Mouse (Mus musculus) neural tube, embryonic 11.5 days (tissue): ENCODE results near the gene Osbpl11. TPM values are rescaled to one million over a fixed set of nuclear protein-coding genes. Genes with fewer than 3 reads are reported as not detected.

Experiments
- ATAC-seq: fragments of 200-750 bp; cut with Nextera tagmentation; 2 replicates; pipeline ENCODE4 v1.8.0; 2017; ENCODE audit warnings: moderate number of reproducible peaks, mild to moderate bottlenecking, moderate TSS enrichment, moderate library complexity; ENCODE audit not compliant: insufficient read depth, low FRiP score, low TSS enrichment
- DNase-seq: peaks from one replicate; pipeline ENCODE4 v3.0.0-alpha.2; 2015; ENCODE audit warnings: low spot score
- H3K27ac ChIP-seq: fragments of 300-500 bp; sonication (generic); 2 replicates; pipeline ENCODE4 v1.5.1; 2014; ENCODE audit warnings: low read depth, mild to moderate bottlenecking, low read length
- H3K27me3 ChIP-seq: fragments of 300-500 bp; sonication (generic); 2 replicates; pipeline ENCODE4 v1.6.1; 2014; ENCODE audit warnings: mild to moderate bottlenecking, low read length, mixed read lengths; ENCODE audit not compliant: control insufficient read depth, insufficient read depth
- H3K36me3 ChIP-seq: fragments of 300-500 bp; sonication (generic); 2 replicates; pipeline ENCODE4 v1.6.1; 2014; ENCODE audit warnings: mild to moderate bottlenecking, low read length, moderate library complexity, mixed read lengths; ENCODE audit not compliant: control insufficient read depth, insufficient read depth
- H3K4me1 ChIP-seq: fragments of 300-500 bp; sonication (generic); 2 replicates; pipeline ENCODE4 v1.6.1; 2014; ENCODE audit warnings: low read length, mixed read lengths; ENCODE audit not compliant: control insufficient read depth, insufficient read depth
- H3K4me2 ChIP-seq: fragments of 300-500 bp; sonication (generic); 2 replicates; pipeline ENCODE4 v1.6.1; 2014; ENCODE audit warnings: low read depth, mild to moderate bottlenecking, moderate library complexity
- H3K4me3 ChIP-seq: fragments of 300-500 bp; sonication (generic); 2 replicates; pipeline ENCODE4 v1.5.1; 2014; ENCODE audit warnings: low read depth, low read length
- H3K9ac ChIP-seq: fragments of 300-500 bp; sonication (generic); 2 replicates; pipeline ENCODE4 v1.6.1; 2014; ENCODE audit warnings: mild to moderate bottlenecking, low read length
- H3K9me3 ChIP-seq: fragments of 300-500 bp; sonication (generic); 2 replicates; pipeline ENCODE4 v1.6.1; 2016; ENCODE audit warnings: low read length; ENCODE audit not compliant: control insufficient read depth
- WGBS: fragments of 180-500 bp; shearing (Covaris S2); extraction: QIAGEN DNeasy Blood & Tissue Kit; methylation state at CpG from one replicate; pipeline ENCODE4 v1.1.7; 2014; 5-methylcytosine and 5-hydroxymethylcytosine counted together
- polyA plus RNA-seq: library from polyadenylated mRNA; unstranded; fragments of >200 nt; fragmentation: Nextera tagmentation; extraction: Ambion mirVana; gene quantifications from 2 replicates; pipeline ENCODE4 v1.2.1, GENCODE M21; 2014

The Osbpl11 gene
- polyA plus RNA-seq, 1 experiment from 2014 or later = 30.3 TPM

DNA sequence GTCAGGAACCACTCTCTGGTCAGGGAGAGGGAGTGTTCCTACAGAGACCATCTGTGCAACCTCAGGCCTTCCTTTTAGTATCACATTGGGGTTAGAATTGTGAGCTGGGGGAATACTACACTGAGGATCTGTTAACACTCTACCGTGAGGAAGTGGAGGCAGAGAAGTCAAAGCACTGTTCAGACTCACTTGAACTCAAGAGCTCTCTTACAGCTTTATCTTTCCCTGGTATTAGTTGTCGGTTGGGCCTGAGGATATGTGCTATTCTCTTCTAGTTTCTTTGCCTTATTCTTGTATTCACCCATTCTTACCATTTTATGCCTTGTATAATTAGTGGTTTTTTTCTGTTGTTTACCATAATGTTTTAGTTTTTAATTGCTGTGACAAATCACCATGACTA lies 73.7 kb downstream of the Osbpl11 start:
- H3K4me1 ChIP-seq = no peaks in the 10 kb centered on the region
- no peak overlapping the region for H3K27ac ChIP-seq
- H3K4me3 ChIP-seq = no peak overlapping the region
- ATAC-seq (no peak), DNase-seq (no peak)
- H3K4me2 ChIP-seq = no peak overlapping the region
- no peaks in the 10 kb centered on the region for H3K36me3 ChIP-seq
- no peaks in the 10 kb centered on the region for H3K9me3 ChIP-seq
- no peak overlapping the region for H3K9ac ChIP-seq
- 92% methylated on average over 2 of the region's 2 CpGs for WGBS
- no peaks in the 10 kb centered on the region for H3K27me3 ChIP-seq

DNA sequence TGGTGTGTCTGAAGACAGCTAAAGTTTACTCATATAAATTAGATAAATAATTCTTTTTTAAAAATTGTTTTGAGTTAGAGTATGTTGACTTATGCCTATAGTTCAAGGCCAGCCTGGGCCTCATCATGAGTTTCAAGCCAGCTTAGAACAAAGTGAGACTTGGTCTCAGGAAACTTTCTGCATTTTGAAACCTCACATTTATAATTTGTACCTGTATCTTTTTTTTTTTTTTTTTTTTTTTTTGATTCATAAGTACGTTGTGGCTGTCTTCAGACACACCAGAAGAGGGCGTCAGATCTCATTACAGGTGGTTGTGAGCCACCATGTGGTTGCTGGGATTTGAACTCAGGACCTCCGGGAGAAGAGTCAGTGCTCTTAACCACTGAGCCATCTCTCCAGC lies 75.0 kb downstream of the Osbpl11 start:
- H3K36me3 ChIP-seq = 0 out of 2 replicates have a peak, but pooled peaks cover 2% of the 10 kb centered on the region
- no peak overlapping the region for H3K4me2 ChIP-seq
- no peaks in the 10 kb centered on the region for H3K9me3 ChIP-seq
- H3K9ac ChIP-seq = no peak overlapping the region
- no peak overlapping the region for H3K4me3 ChIP-seq
- H3K4me1 ChIP-seq = no peaks in the 10 kb centered on the region
- DNase-seq = no peak
- no peaks in the 10 kb centered on the region for H3K27me3 ChIP-seq
- no peak for ATAC-seq
- WGBS = 91% methylated on average over 3 of the region's 3 CpGs
- H3K27ac ChIP-seq = no peak overlapping the region

DNA sequence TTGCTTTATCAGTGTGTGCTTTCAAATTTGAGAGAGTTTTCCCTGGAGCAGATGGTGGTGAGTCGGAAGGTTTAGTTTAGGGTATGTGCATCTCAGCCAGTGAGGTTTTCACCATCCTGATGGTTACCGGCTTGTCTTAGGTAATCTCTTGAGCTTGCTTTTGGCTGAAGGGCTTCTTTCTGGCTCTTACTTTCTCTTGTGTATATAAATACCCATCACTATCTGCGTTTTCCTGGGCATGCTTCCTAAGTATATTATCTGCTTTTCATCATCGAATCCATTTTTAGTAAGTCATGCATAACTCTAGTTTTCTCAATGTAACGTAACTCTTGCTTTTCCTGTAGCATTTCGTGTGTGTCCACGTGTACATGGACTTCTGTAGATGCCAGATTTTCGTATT lies 76.0 kb downstream of the Osbpl11 start:
- H3K27me3 ChIP-seq = no peaks in the 10 kb centered on the region
- H3K4me2 ChIP-seq = no peak overlapping the region
- peaks cover 2% of the 10 kb centered on the region; the same call in 1 of the 2 replicates for H3K36me3 ChIP-seq
- no peaks in the 10 kb centered on the region for H3K4me1 ChIP-seq
- H3K27ac ChIP-seq = no peak overlapping the region
- 94% methylated on average over 8 of the region's 8 CpGs for WGBS
- no peaks in the 10 kb centered on the region for H3K9me3 ChIP-seq
- H3K9ac ChIP-seq = no peak overlapping the region
- ATAC-seq = no peak
- DNase-seq = no peak
- H3K4me3 ChIP-seq = no peak overlapping the region

DNA sequence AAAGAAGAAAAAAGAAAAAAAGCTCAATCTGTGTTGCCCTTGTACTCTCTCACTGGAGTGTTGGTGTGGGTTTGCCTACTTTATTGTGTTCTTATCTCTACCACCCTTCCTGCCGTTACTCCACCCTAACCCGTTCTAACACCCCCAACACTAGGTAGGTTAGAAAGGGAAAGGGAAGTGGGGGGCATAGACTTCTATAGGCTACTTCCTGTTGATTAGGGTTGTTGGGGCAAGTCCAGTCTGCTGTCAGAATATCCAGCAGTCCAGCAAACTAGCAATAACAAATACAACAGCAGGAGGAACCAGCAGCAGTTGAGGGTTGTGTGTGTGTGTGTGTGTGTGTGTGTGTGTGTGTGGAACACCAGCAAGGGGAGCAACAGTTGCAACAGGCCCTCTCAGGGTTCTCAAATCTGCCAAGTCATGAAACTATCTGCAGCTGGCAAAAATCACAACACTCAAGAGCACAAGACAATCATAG lies 76.8 kb downstream of the Osbpl11 start:
- no peak overlapping the region for H3K27ac ChIP-seq
- ATAC-seq (no peak), DNase-seq (no peak)
- H3K36me3 ChIP-seq = peaks cover 2% of the 10 kb centered on the region; the same call in 1 of the 2 replicates
- no peak overlapping the region for H3K9ac ChIP-seq
- no peak overlapping the region for H3K4me3 ChIP-seq
- H3K4me2 ChIP-seq = no peak overlapping the region
- no peaks in the 10 kb centered on the region for H3K4me1 ChIP-seq
- H3K9me3 ChIP-seq = no peaks in the 10 kb centered on the region
- no peaks in the 10 kb centered on the region for H3K27me3 ChIP-seq
- 93% methylated on average over 2 of the region's 2 CpGs for WGBS

DNA sequence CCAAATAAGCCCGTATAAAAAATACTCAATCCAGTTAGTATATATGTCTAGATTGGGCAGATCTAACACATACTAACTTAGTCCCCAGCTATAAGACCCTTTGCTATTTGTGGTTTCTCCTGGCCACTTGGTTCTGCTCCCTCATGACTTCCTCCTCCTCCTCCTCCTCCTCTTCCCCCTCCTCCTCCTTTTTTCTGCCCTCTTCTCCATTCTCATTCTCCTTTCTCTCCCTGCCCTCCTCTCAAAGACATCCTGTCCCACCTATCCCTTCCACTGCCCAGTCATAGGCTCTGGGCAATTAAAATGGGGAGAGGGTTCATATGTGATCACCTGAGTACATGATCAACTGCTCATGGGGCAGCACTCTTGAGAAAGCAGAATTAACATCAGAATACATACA lies 77.2 kb downstream of the Osbpl11 start:
- 93% methylated on average over 1 of the region's 1 CpGs for WGBS

DNA sequence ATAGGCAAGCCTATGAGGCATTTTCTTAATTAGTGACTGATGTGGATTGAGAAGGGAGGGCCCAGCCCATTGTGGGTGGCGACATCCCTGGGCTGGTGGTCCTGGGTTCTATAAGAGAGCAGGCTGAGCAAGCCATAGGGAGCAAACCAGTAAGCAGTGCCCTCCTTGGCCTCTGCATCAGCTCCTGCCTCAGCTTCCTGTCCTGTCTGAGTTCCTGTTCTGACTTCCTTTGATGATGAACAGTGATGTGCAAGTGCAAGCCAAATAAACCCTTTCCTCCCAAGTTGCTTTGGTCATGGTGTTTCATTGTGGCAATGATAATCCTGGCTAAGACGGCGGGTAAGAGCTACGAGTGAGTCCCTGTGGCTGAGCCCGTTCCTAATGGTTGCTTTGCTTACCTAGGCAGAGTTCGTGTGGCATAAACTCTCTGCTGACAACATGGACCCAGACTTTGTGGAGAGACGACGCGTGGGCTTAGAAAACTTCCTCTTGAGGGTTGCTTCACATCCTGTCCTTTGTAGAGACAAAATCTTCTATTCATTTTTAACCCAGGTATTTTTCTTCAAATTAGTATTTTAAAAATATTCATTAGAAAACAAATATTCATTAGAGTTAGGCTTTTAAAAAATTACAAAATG lies 82.9 kb downstream of the Osbpl11 start:
- Histone ChIP-seq H3K9ac (no peak overlapping the region), H3K9me3 (no peaks in the 10 kb centered on the region), H3K4me2 (no peak overlapping the region), H3K4me1 (no peaks in the 10 kb centered on the region), H3K27ac (no peak overlapping the region), H3K36me3 (peaks cover 6% of the 10 kb centered on the region; the same call in 1 of the 2 replicates), H3K27me3 (no peaks in the 10 kb centered on the region), H3K4me3 (no peak overlapping the region)
- WGBS = 94% methylated on average over 9 of the region's 9 CpGs
- DNase-seq = no peak
- ATAC-seq = no peak

More for the DNA sequence above, 77.2 kb downstream of the Osbpl11 start:
- H3K4me1 ChIP-seq = no peaks in the 10 kb centered on the region
- no peak overlapping the region for H3K4me3 ChIP-seq
- H3K4me2 ChIP-seq = no peak overlapping the region
- no peak for DNase-seq
- no peaks in the 10 kb centered on the region for H3K9me3 ChIP-seq
- H3K36me3 ChIP-seq = peaks cover 2% of the 10 kb centered on the region; the same call in 1 of the 2 replicates
- H3K9ac ChIP-seq = no peak overlapping the region
- no peak for ATAC-seq
- H3K27me3 ChIP-seq = no peaks in the 10 kb centered on the region
- no peak overlapping the region for H3K27ac ChIP-seq

DNA sequence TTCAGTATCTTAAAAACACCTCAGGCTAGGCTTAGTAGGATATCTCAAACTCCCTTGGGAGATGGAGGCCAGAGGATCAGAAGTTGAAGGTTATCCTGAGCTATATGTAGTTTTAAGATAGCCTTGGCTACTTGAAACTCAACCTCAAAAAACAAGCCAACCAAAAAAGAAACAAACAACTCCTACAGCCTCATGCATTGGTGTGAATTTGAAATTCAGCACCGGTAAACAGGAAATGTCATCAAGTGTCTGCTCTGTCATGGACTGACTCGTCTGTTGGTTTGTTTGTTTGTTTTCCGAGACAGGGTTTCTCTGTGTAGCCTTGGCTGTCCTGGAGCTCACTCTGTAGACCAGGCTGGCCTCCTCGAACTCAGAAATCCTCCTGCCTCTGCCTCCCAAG lies 87.0 kb downstream of the Osbpl11 start:
- no peak overlapping the region for H3K4me2 ChIP-seq
- H3K4me1 ChIP-seq = no peaks in the 10 kb centered on the region
- 89% methylated on average over 4 of the region's 4 CpGs for WGBS
- H3K4me3 ChIP-seq = no peak overlapping the region
- H3K27me3 ChIP-seq = no peaks in the 10 kb centered on the region
- no peak for ATAC-seq
- DNase-seq = no peak
- no peak overlapping the region for H3K9ac ChIP-seq
- H3K36me3 ChIP-seq = peaks cover 4% of the 10 kb centered on the region; the same call in 1 of the 2 replicates
- no peaks in the 10 kb centered on the region for H3K9me3 ChIP-seq
- H3K27ac ChIP-seq = no peak overlapping the region

DNA sequence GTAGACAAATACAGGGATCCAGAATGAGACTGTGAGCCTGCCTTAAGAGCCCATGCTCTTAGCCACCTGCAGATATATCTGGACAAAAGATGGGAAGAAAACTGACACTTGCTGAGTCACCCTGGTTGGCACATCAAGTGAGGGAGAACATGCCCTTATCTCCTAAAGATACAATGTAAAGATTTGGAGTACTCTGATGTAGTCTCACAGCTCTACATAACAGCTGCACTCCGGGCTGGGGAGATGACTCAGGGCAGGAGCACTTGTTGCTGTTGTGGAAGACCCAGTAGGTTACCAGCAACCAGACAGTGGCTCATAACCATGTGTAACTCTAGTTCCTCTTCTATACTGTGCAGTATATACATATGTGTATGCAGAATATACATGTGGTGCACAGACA lies 98.2 kb downstream of the Osbpl11 start:
- Histone ChIP-seq H3K4me2 (no peak overlapping the region), H3K4me1 (no peaks in the 10 kb centered on the region), H3K9ac (no peak overlapping the region), H3K36me3 (peaks cover under 1% of the 10 kb centered on the region; the same call in 1 of the 2 replicates), H3K27ac (no peak overlapping the region), H3K4me3 (no peak overlapping the region), H3K9me3 (no peaks in the 10 kb centered on the region), H3K27me3 (no peaks in the 10 kb centered on the region)
- ATAC-seq (no peak), DNase-seq (no peak)
- WGBS = 86% methylated on average over 1 of the region's 1 CpGs

DNA sequence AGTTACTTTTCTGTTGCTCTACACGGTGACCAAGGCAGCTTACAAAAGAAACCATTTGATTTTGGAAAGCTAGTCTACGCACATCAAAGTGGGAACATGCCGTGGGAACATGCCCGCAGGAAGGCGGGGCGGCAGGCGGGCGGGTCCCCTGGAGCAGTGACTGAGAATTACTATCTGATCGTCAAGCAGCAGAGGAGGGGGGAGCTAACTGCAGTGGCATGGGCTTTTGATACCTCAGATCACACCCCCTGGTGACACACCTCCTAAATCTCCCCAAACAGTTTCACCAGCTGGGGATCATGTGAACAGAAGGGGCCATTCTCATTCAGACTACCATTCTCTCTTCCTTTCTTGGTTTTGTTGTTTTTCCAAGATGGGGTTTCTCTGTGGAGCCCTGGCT lies 103.7 kb downstream of the Osbpl11 start:
- peaks cover 22% of the 10 kb centered on the region for H3K36me3 ChIP-seq
- no peak overlapping the region for H3K27ac ChIP-seq
- ATAC-seq (no peak), DNase-seq (no peak)
- H3K27me3 ChIP-seq = no peaks in the 10 kb centered on the region
- H3K9me3 ChIP-seq = 0 out of 2 replicates have a peak, but pooled peaks cover 4% of the 10 kb centered on the region
- 75% methylated on average over 9 of the region's 9 CpGs for WGBS
- H3K9ac ChIP-seq = no peak overlapping the region
- H3K4me1 ChIP-seq = no peaks in the 10 kb centered on the region
- no peak overlapping the region for H3K4me2 ChIP-seq
- H3K4me3 ChIP-seq = no peak overlapping the region
